Mouse (Mus musculus) heart, embryonic 14.5 days (tissue): ENCODE measurements around the gene Leng1. TPM values are rescaled to one million over a fixed set of nuclear protein-coding genes. Genes with fewer than 3 reads are reported as not detected.
"Not testable (repeated sequence)": the region's sequence is repeated elsewhere in the genome, so short reads cannot be mapped to it uniquely, and the experiment has no call there.

Experiments used
- ATAC-seq: fragments of 200-750 bp; cut with Nextera tagmentation; 2 replicates; pipeline ENCODE4 v1.8.0; 2017; ENCODE audit warnings: low read depth, moderate TSS enrichment; ENCODE audit not compliant: insufficient number of reproducible peaks, insufficient read depth, low FRiP score
- H3K27ac ChIP-seq, 2 experiments: fragments of 200-500 bp in 1 of 2; fragments of 300-500 bp in 1 of 2; sonication (generic) in 1 of 2; replicated peaks in 1 of 2; 2 replicates each; pipeline ENCODE4 v1.5.1; 2012 to 2014; ENCODE audit warnings: low read depth in 2 of 2, low read length in 2 of 2, control low read depth in 1 of 2, mild to moderate bottlenecking in 1 of 2, mixed read lengths in 1 of 2; ENCODE audit not compliant: control insufficient read depth in 1 of 2, insufficient read depth in 1 of 2
- H3K27me3 ChIP-seq: fragments of 300-500 bp; sonication (generic); 2 replicates; pipeline ENCODE4 v1.6.1; 2014; ENCODE audit warnings: mild to moderate bottlenecking, low read length, control low read depth; ENCODE audit not compliant: control insufficient read depth, insufficient read depth
- H3K36me3 ChIP-seq: fragments of 300-500 bp; sonication (generic); 2 replicates; pipeline ENCODE4 v1.6.1; 2014; ENCODE audit warnings: mild to moderate bottlenecking, control low read depth, low read length, mixed read lengths; ENCODE audit not compliant: control insufficient read depth, insufficient read depth
- H3K4me1 ChIP-seq, 2 experiments: fragments of 200-500 bp in 1 of 2; fragments of 300-500 bp in 1 of 2; sonication (generic) in 1 of 2; 2 replicates each; pipeline ENCODE4 v1.6.1; 2012 to 2014; ENCODE audit warnings: low read length in 2 of 2, control low read depth in 1 of 2, mixed read lengths in 1 of 2; ENCODE audit not compliant: control insufficient read depth in 2 of 2, insufficient read depth in 2 of 2
- H3K4me2 ChIP-seq: fragments of 300-500 bp; sonication (generic); 2 replicates; pipeline ENCODE4 v1.6.1; 2014; ENCODE audit warnings: mild to moderate bottlenecking, low read length
- H3K4me3 ChIP-seq, 2 experiments: fragments of 200-500 bp in 1 of 2; fragments of 300-500 bp in 1 of 2; sonication (generic) in 1 of 2; 2 replicates each; pipeline ENCODE4 v1.5.1; 2012 to 2014; ENCODE audit warnings: low read length in 2 of 2, mild to moderate bottlenecking in 2 of 2, control low read depth in 1 of 2, low read depth in 1 of 2, moderate library complexity in 1 of 2; ENCODE audit not compliant: control insufficient read depth in 1 of 2, insufficient read depth in 1 of 2
- H3K9ac ChIP-seq: fragments of 300-500 bp; sonication (generic); 2 replicates; pipeline ENCODE4 v1.6.1; 2014; ENCODE audit warnings: mild to moderate bottlenecking, low read length
- H3K9me3 ChIP-seq: fragments of 300-500 bp; sonication (generic); 2 replicates; pipeline ENCODE4 v1.6.1; 2016; ENCODE audit warnings: low read length, control low read depth; ENCODE audit not compliant: control insufficient read depth
- WGBS: fragments of 180-500 bp; shearing (Covaris S2); extraction: QIAGEN DNeasy Blood & Tissue Kit; methylation state at CpG from one replicate; pipeline ENCODE4 v1.1.7; 2014; 5-methylcytosine and 5-hydroxymethylcytosine counted together
- polyA plus RNA-seq: library from polyadenylated mRNA; unstranded; fragments of >200 nt; fragmentation: Nextera tagmentation; extraction: Ambion mirVana; gene quantifications from 2 replicates; pipeline ENCODE4 v1.2.1, GENCODE M21; 2014

The Leng1 gene
- polyA plus RNA-seq, 1 experiment from 2014 or later = 16.0 TPM

DNA sequence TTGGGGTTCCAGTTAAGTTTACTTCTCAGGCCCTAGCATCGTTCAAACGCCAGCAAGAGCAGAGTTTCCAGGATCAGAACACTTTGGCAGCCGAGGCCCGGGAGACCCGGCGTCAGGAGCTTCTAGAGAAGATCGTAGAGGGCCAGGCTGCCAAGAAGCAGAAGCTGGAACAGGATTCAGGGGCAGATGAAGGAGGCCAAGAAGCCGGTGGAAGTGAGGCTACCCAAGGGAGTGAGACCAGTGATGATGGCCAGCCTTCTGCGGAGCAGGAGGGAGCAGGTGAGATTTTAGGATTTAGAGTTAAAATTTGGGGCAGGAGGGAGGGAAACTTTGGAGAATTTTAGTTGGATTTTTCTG lies 29.3 kb upstream of the Leng1 start:
- Histone ChIP-seq H3K4me3 (peak overlapping the region; percentile 59 to 66), H3K4me1 (peaks cover 13 to 16% of the 10 kb centered on the region in 2 experiments), H3K4me2 (peak overlapping the region; percentile 76), H3K36me3 (peaks cover 54% of the 10 kb centered on the region), H3K27ac (peak overlapping the region; percentile 68 to 98), H3K9ac (peak overlapping the region; percentile 85)
- 5% methylated on average over 9 of the region's 9 CpGs for WGBS
- not testable (repeated sequence) for H3K27me3 ChIP-seq, ATAC-seq, H3K9me3 ChIP-seq

DNA sequence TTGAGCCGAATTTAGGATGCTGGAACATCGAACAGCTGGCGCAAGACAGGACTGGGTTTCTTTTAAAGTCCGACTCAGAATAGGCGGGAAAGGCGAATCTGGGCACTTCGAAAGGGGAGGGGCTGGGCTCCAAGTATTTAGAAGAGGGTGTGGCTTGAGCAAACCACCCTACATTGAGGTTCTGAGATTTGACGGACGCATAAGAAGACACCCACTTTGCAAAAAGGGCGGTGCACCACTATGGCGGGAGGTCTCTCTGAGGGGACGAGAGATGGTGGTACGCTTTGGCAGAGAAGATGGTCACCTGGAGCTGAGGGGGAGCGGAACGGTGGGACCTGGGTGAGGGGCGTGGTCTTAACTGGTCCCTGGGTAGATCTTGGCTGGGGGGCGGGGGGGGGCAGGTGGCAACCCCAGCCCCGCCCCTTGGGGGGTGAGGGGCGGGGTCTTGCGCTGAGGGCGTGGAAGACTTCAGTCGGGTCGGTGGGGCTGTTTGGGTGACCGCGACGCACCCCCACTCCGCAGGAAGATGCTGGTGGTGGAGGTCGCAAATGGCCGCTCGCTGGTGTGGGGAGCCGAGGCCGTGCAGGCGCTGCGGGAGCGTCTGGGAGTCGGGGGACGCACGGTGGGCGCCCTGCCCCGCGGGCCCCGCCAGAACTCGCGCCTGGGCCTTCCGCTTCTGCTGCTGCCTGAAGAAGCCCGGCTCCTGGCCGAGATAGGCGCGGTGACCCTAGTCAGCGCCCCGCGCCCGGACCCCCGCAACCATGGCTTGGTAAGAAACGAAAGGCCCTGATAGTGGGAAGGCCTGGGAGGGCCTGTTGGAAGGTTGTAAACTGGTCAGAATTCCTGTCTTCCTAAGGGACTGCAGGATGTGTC lies 28.7 kb upstream of the Leng1 start:
- peak overlapping the region; percentile 96 to 98 for H3K27ac ChIP-seq
- peak overlapping the region; percentile 59 to 66 for H3K4me3 ChIP-seq
- H3K27me3 ChIP-seq = no peaks in the 10 kb centered on the region
- H3K9me3 ChIP-seq = no peaks in the 10 kb centered on the region
- ATAC-seq = peak; percentile 64
- H3K36me3 ChIP-seq = peaks cover 47% of the 10 kb centered on the region
- peak overlapping the region; percentile 76 for H3K4me2 ChIP-seq
- WGBS = under 1% methylated on average over 45 of the region's 55 CpGs
- H3K9ac ChIP-seq = peak overlapping the region; percentile 85
- peaks cover 13 to 16% of the 10 kb centered on the region in 2 experiments for H3K4me1 ChIP-seq

DNA sequence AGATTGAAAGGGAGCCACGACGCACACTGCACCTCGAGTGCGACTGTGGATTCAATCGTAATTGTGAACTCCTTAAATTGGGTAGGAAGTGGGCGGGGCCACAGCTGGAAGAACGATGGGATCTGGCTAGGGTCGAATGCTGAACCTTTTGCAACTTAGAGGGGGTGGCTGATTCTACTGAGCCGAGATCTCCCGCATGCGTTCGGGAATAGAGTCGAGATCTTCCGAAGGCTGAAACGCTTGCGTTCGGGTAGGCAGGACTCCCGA lies 28.1 kb upstream of the Leng1 start:
- peaks cover 13 to 16% of the 10 kb centered on the region in 2 experiments for H3K4me1 ChIP-seq
- H3K27ac ChIP-seq = peak overlapping the region; percentile 96 to 98
- H3K9me3 ChIP-seq = no peaks in the 10 kb centered on the region
- H3K27me3 ChIP-seq = no peaks in the 10 kb centered on the region
- peak overlapping the region; percentile 59 to 66 for H3K4me3 ChIP-seq
- no peak for ATAC-seq
- H3K9ac ChIP-seq = peak overlapping the region; percentile 85
- H3K36me3 ChIP-seq = peaks cover 42% of the 10 kb centered on the region
- WGBS = under 1% methylated on average over 18 of the region's 18 CpGs
- peak overlapping the region; percentile 76 for H3K4me2 ChIP-seq

DNA sequence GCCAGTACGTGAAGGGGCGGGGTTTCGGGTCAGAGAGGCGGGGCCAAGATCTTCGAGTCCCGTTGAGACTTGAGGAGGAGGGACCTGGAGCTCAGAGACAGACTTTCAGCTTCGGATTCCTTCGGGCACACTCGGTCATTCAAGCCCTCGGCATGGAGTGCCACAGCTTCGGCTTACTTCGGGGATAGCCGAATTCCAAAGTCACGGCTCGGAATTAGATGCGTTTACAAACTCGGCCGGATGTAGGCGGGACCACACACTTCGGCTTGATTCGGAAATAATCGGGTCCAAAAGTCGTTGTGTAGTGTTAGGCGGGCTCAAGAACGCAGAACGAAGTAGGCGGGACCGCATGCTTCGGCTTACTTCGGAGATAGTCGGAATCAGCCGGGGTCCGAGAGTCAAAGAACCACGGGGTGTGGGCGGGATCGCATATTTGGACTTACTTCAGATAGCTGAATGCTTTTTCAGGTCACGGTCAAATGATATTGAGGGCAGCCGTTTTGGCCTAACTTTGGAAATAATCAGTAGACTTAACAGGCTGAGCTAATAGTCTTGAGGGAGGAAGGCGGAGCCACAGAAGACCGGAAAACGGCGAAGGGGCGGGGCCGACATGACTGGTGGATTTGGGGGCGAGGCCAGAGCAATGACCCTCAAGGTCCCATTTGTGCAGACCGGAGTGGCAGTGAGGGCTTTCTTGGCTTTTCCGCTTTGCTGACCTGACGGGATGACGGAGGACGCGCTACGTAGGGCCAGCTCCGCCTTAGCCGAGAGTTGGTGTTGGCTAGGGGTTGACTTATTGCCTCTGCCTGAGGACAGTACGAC lies 27.6 kb upstream of the Leng1 start, which contains the start of gene Mboat7:
Mboat7 (minus strand) TSS at position 537 of the 822 bp plus-strand sequence.
- H3K4me1 ChIP-seq = peaks cover 13 to 16% of the 10 kb centered on the region in 2 experiments
- H3K9ac ChIP-seq = peak within 1 kb of the TSS; percentile 85
- WGBS = under 1% methylated on average over 55 of the region's 55 CpGs
- H3K36me3 ChIP-seq = peaks cover 39% of the 10 kb centered on the region
- peak; percentile 90 for ATAC-seq
- H3K9me3 ChIP-seq = no peaks in the 10 kb centered on the region
- H3K4me2 ChIP-seq = peak within 1 kb of the TSS; percentile 76
- peak within 1 kb of the TSS; percentile 59 to 66 for H3K4me3 ChIP-seq
- peak within 1 kb of the TSS; percentile 96 to 98 for H3K27ac ChIP-seq
- H3K27me3 ChIP-seq = no peaks in the 10 kb centered on the region

DNA sequence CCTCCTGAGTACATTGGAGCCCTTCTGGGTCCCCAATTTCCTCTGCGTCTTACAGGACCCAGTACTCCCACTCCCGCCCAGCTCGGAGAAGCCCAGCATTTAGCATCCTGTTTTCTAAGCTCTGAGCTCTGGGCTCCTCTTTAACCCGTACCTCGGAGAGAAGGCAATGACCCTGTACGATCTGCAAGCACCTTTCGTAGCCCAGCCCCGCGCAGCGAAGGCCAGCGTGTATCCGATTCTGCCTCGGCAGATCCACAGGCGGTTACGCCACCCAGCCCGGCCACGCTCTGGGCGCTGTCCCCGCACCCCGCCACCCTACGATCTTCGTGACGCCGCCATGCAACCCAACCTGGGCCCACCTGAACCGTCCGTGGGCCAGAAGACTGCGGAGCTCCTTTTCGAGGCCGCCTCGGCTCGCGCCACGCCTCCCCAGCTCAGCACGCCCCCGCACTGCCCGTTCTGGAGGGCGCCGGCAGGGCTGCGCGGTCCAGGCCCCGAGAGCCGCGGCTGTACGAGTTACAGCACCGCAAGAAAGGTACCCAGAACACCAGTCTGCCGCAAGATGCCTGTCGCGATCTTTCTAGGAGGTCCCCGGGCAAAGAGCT lies 26.8 kb upstream of the Leng1 start, which contains the start of gene Tsen34:
Tsen34 (plus strand) TSS at position 482 of the 605 bp plus-strand sequence.
- Histone ChIP-seq H3K4me3 (peak within 1 kb of the TSS; percentile 59 to 66), H3K4me1 (peaks cover 13 to 16% of the 10 kb centered on the region in 2 experiments), H3K27ac (peak within 1 kb of the TSS; percentile 96 to 98), H3K36me3 (peaks cover 34% of the 10 kb centered on the region), H3K9me3 (no peaks in the 10 kb centered on the region), H3K9ac (peak within 1 kb of the TSS; percentile 85), H3K4me2 (peak within 1 kb of the TSS; percentile 76), H3K27me3 (no peaks in the 10 kb centered on the region)
- peak; percentile 25; the same call in 1 of the 2 replicates for ATAC-seq
- under 1% methylated on average over 49 of the region's 49 CpGs for WGBS

DNA sequence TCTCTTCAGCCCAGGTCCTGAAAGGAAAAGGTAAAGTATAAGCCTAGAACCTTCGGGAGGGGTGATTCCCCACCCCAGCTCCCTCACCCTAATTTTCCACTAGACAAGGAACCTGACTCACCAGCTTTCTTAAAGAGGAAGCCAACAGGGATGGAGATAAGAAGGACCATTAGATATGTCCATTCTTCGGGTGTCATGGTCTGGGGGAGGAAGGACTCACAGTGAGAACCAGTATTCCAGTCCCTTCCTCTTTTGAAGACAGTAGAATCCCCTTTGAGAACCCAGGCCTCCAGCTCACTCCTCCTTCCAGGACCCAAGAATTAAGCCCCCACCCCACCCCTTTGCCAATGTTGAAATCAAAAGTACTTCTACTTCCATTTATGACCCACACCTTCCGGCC lies 26.3 kb upstream of the Leng1 start:
- Histone ChIP-seq H3K9me3 (no peaks in the 10 kb centered on the region), H3K4me2 (peak overlapping the region; percentile 76), H3K36me3 (peaks cover 34% of the 10 kb centered on the region), H3K27me3 (no peaks in the 10 kb centered on the region), H3K27ac (0 out of 4 replicates have a peak overlapping the region, but pooled peaks of 1 of the 2 experiments have one; percentile 98), H3K4me3 (peak overlapping the region; percentile 59 to 66), H3K9ac (peak overlapping the region; percentile 85), H3K4me1 (peaks cover 13 to 16% of the 10 kb centered on the region in 2 experiments)
- WGBS = 34% methylated on average over 3 of the region's 3 CpGs
- ATAC-seq = no peak
